Mouse (Mus musculus) lung, embryonic 16.5 days (tissue): ENCODE measurements around the gene Slc44a1. TPM values are rescaled to one million over a fixed set of nuclear protein-coding genes. Genes with fewer than 3 reads are reported as not detected.

Experiments used
- ATAC-seq: fragments of 200-750 bp; cut with Nextera tagmentation; 2 replicates; pipeline ENCODE4 v1.8.0; 2017; ENCODE audit warnings: low read depth, mild to moderate bottlenecking, moderate library complexity
- H3K27ac ChIP-seq: fragments of 300-500 bp; sonication (generic); 2 replicates; pipeline ENCODE4 v1.5.1; 2014; ENCODE audit warnings: mild to moderate bottlenecking, control low read depth, low read length
- H3K27me3 ChIP-seq: fragments of 300-500 bp; sonication (generic); 2 replicates; pipeline ENCODE4 v1.6.1; 2014; ENCODE audit warnings: low read depth, low read length, mixed read lengths; ENCODE audit not compliant: control insufficient read depth, insufficient read depth
- H3K36me3 ChIP-seq: fragments of 300-500 bp; sonication (generic); 2 replicates; pipeline ENCODE4 v1.6.1; 2014; ENCODE audit warnings: low read length; ENCODE audit not compliant: control insufficient read depth, insufficient read depth
- H3K4me1 ChIP-seq: fragments of 300-500 bp; sonication (generic); replicated peaks from 2 replicates; pipeline ENCODE4 v1.6.1; 2014; ENCODE audit warnings: low read length, mixed read lengths; ENCODE audit not compliant: control insufficient read depth, insufficient read depth
- H3K4me2 ChIP-seq: fragments of 300-500 bp; sonication (generic); 2 replicates; pipeline ENCODE4 v1.6.1; 2014; ENCODE audit warnings: low read depth, low read length, control low read depth
- H3K4me3 ChIP-seq: fragments of 300-500 bp; sonication (generic); 2 replicates; pipeline ENCODE4 v1.5.1; 2014; ENCODE audit warnings: mild to moderate bottlenecking, low read length, control low read depth
- H3K9ac ChIP-seq: fragments of 300-500 bp; sonication (generic); 2 replicates; pipeline ENCODE4 v1.6.1; 2014; ENCODE audit warnings: low read length, control low read depth
- H3K9me3 ChIP-seq: fragments of 300-500 bp; sonication (generic); 2 replicates; pipeline ENCODE4 v1.6.1; 2016; ENCODE audit warnings: low read length; ENCODE audit not compliant: control insufficient read depth
- WGBS: fragments of 180-500 bp; shearing (Covaris S2); extraction: QIAGEN DNeasy Blood & Tissue Kit; methylation state at CpG from one replicate; pipeline ENCODE4 v1.1.7; 2014; 5-methylcytosine and 5-hydroxymethylcytosine counted together
- polyA plus RNA-seq: library from polyadenylated mRNA; unstranded; fragments of >200 nt; fragmentation: Nextera tagmentation; extraction: Ambion mirVana; gene quantifications from 2 replicates; pipeline ENCODE4 v1.2.1, GENCODE M21; 2015

Slc44a1 gene
- polyA plus RNA-seq, 1 experiment from 2014 or later: 24.5 TPM

GRCm38 (mm10) chr4:53513276-53514081, 73.3 kb downstream of the Slc44a1 start:
- Histone ChIP-seq H3K9me3 (no peaks in the 10 kb centered on the region), H3K9ac (0 out of 2 replicates have a peak overlapping the region, but pooled peaks have one; percentile 26), H3K27ac (peak overlapping the region; percentile 75), H3K4me1 (peaks cover 32% of the 10 kb centered on the region), H3K4me2 (peak overlapping the region; percentile 1; the same call in 1 of the 2 replicates), H3K36me3 (no peaks in the 10 kb centered on the region), H3K4me3 (no peak overlapping the region), H3K27me3 (no peaks in the 10 kb centered on the region)
- WGBS: 41% methylated on average over 11 of the region's 11 CpGs
- peak; percentile 76 for ATAC-seq

- H3K36me3 ChIP-seq: no peaks in the 10 kb centered on the region
- H3K4me2 ChIP-seq: no peak overlapping the region
- H3K27ac ChIP-seq: no peak overlapping the region; the same call in 1 of the 2 replicates
- WGBS: 69% methylated on average over 6 of the region's 6 CpGs
- H3K27me3 ChIP-seq: no peaks in the 10 kb centered on the region
- H3K4me1 ChIP-seq: peaks cover 32% of the 10 kb centered on the region
- H3K9ac ChIP-seq: no peak overlapping the region
- no peaks in the 10 kb centered on the region for H3K9me3 ChIP-seq
- ATAC-seq: no peak
- no peak overlapping the region for H3K4me3 ChIP-seq
Measured at GRCm38 (mm10) chr4:53516011-53516532, 75.9 kb downstream of the Slc44a1 start.

- Histone ChIP-seq H3K4me3 (no peak overlapping the region), H3K9ac (no peak overlapping the region), H3K4me1 (peaks cover 6% of the 10 kb centered on the region; the same call in 1 of the 2 replicates), H3K27ac (no peak overlapping the region), H3K4me2 (no peak overlapping the region), H3K27me3 (no peaks in the 10 kb centered on the region), H3K36me3 (no peaks in the 10 kb centered on the region), H3K9me3 (no peaks in the 10 kb centered on the region)
- 92% methylated on average over 2 of the region's 2 CpGs for WGBS
- no peak for ATAC-seq
Measured at GRCm38 (mm10) chr4:53519429-53519828, 79.2 kb downstream of the Slc44a1 start.

GRCm38 (mm10) chr4:53521028-53521427, 80.8 kb downstream of the Slc44a1 start:
- Histone ChIP-seq H3K36me3 (no peaks in the 10 kb centered on the region), H3K4me2 (no peak overlapping the region), H3K27ac (no peak overlapping the region), H3K27me3 (no peaks in the 10 kb centered on the region), H3K9me3 (no peaks in the 10 kb centered on the region), H3K9ac (no peak overlapping the region), H3K4me1 (no peaks in the 10 kb centered on the region), H3K4me3 (no peak overlapping the region)
- no peak for ATAC-seq
- 72% methylated on average over 8 of the region's 8 CpGs for WGBS

- H3K9ac ChIP-seq: no peak overlapping the region
- no peaks in the 10 kb centered on the region for H3K9me3 ChIP-seq
- 70% methylated on average over 8 of the region's 8 CpGs for WGBS
- H3K27me3 ChIP-seq: no peaks in the 10 kb centered on the region
- H3K4me2 ChIP-seq: no peak overlapping the region
- H3K36me3 ChIP-seq: no peaks in the 10 kb centered on the region
- H3K4me1 ChIP-seq: no peaks in the 10 kb centered on the region
- no peak overlapping the region for H3K4me3 ChIP-seq
- H3K27ac ChIP-seq: no peak overlapping the region
- ATAC-seq: no peak
Measured at GRCm38 (mm10) chr4:53522655-53523054, 82.4 kb downstream of the Slc44a1 start.

- Histone ChIP-seq H3K27ac (no peak overlapping the region), H3K4me3 (no peak overlapping the region), H3K9me3 (no peaks in the 10 kb centered on the region), H3K4me2 (no peak overlapping the region), H3K4me1 (no peaks in the 10 kb centered on the region), H3K27me3 (no peaks in the 10 kb centered on the region), H3K36me3 (no peaks in the 10 kb centered on the region), H3K9ac (no peak overlapping the region)
- no peak for ATAC-seq
- 72% methylated on average over 6 of the region's 6 CpGs for WGBS
Measured at GRCm38 (mm10) chr4:53525503-53525902, 85.3 kb downstream of the Slc44a1 start.

GRCm38 (mm10) chr4:53525994-53526393, 85.8 kb downstream of the Slc44a1 start:
- no peak overlapping the region for H3K9ac ChIP-seq
- no peaks in the 10 kb centered on the region for H3K27me3 ChIP-seq
- no peak overlapping the region for H3K4me2 ChIP-seq
- 67% methylated on average over 1 of the region's 1 CpGs for WGBS
- H3K4me3 ChIP-seq: no peak overlapping the region
- no peak for ATAC-seq
- H3K4me1 ChIP-seq: no peaks in the 10 kb centered on the region
- H3K27ac ChIP-seq: no peak overlapping the region
- no peaks in the 10 kb centered on the region for H3K9me3 ChIP-seq
- no peaks in the 10 kb centered on the region for H3K36me3 ChIP-seq

GRCm38 (mm10) chr4:53526446-53526845, 86.2 kb downstream of the Slc44a1 start:
- Histone ChIP-seq H3K9ac (no peak overlapping the region), H3K27me3 (no peaks in the 10 kb centered on the region), H3K4me2 (no peak overlapping the region), H3K4me1 (no peaks in the 10 kb centered on the region), H3K9me3 (no peaks in the 10 kb centered on the region), H3K36me3 (no peaks in the 10 kb centered on the region), H3K27ac (no peak overlapping the region), H3K4me3 (no peak overlapping the region)
- ATAC-seq: no peak
- WGBS: 44% methylated on average over 2 of the region's 2 CpGs

- no peak overlapping the region for H3K27ac ChIP-seq
- H3K9ac ChIP-seq: no peak overlapping the region
- peaks cover 4% of the 10 kb centered on the region for H3K4me1 ChIP-seq
- H3K4me2 ChIP-seq: no peak overlapping the region
- H3K9me3 ChIP-seq: no peaks in the 10 kb centered on the region
- no peaks in the 10 kb centered on the region for H3K27me3 ChIP-seq
- H3K4me3 ChIP-seq: no peak overlapping the region
- no peaks in the 10 kb centered on the region for H3K36me3 ChIP-seq
- no peak for ATAC-seq
- WGBS: 75% methylated on average over 12 of the region's 12 CpGs
Measured at GRCm38 (mm10) chr4:53535795-53536194, 95.6 kb downstream of the Slc44a1 start.
